Mouse (Mus musculus) heart, embryonic 16.5 days (tissue): ENCODE measurements around the gene Vps33a. TPM values are rescaled to one million over a fixed set of nuclear protein-coding genes. Genes with fewer than 3 reads are reported as not detected.

Experiments
- ATAC-seq: fragments of 200-750 bp; cut with Nextera tagmentation; replicated peaks from 2 replicates; pipeline ENCODE4 v1.8.0; 2017; ENCODE audit warnings: moderate number of reproducible peaks; ENCODE audit not compliant: insufficient read depth, low FRiP score; ENCODE audit errors: extremely low read depth
- H3K27ac ChIP-seq: fragments of 300-500 bp; sonication (generic); 2 replicates; pipeline ENCODE4 v1.5.1; 2014; ENCODE audit warnings: mild to moderate bottlenecking, low read length, control low read depth, moderate library complexity
- H3K27me3 ChIP-seq: fragments of 300-500 bp; sonication (generic); 2 replicates; pipeline ENCODE4 v1.6.1; 2014; ENCODE audit warnings: low read length, mixed read lengths; ENCODE audit not compliant: control insufficient read depth, insufficient read depth
- H3K36me3 ChIP-seq: fragments of 300-500 bp; sonication (generic); 2 replicates; pipeline ENCODE4 v1.6.1; 2014; ENCODE audit not compliant: control insufficient read depth, insufficient read depth
- H3K4me1 ChIP-seq: fragments of 300-500 bp; sonication (generic); 2 replicates; pipeline ENCODE4 v1.6.1; 2014; ENCODE audit warnings: low read length, mixed read lengths; ENCODE audit not compliant: control insufficient read depth, insufficient read depth
- H3K4me2 ChIP-seq: fragments of 300-500 bp; sonication (generic); 2 replicates; pipeline ENCODE4 v1.6.1; 2014; ENCODE audit warnings: low read depth, mild to moderate bottlenecking, control low read depth, low read length
- H3K4me3 ChIP-seq: fragments of 300-500 bp; sonication (generic); 2 replicates; pipeline ENCODE4 v1.5.1; 2014; ENCODE audit warnings: mild to moderate bottlenecking, control low read depth, low read length
- H3K9ac ChIP-seq: fragments of 300-500 bp; sonication (generic); 2 replicates; pipeline ENCODE4 v1.6.1; 2014; ENCODE audit warnings: low read length, control low read depth
- H3K9me3 ChIP-seq: fragments of 300-500 bp; sonication (generic); replicated peaks from 2 replicates; pipeline ENCODE4 v1.6.1; 2016; ENCODE audit warnings: low read length; ENCODE audit not compliant: control insufficient read depth
- WGBS: fragments of 180-500 bp; shearing (Covaris S2); extraction: QIAGEN DNeasy Blood & Tissue Kit; methylation state at CpG from one replicate; pipeline ENCODE4 v1.1.7; 2014; 5-methylcytosine and 5-hydroxymethylcytosine counted together
- polyA plus RNA-seq: library from polyadenylated mRNA; unstranded; fragments of >200 nt; fragmentation: Nextera tagmentation; extraction: Ambion mirVana; gene quantifications from 2 replicates; pipeline ENCODE4 v1.2.1, GENCODE M21; 2015

Gene Vps33a
- polyA plus RNA-seq, result 21.5 and 26.3 TPM in 2 replicates

GRCm38 (mm10) chr5:123572357-123573186, at the start of gene Vps33a:
Gene Vps33a, minus strand, starts transcription at chr5:123573038.
- Histone ChIP-seq H3K36me3 (peaks cover 18% of the 10 kb centered on the region), H3K4me3 (peak within 1 kb of the TSS; percentile 98), H3K27ac (peak within 1 kb of the TSS; percentile 64), H3K27me3 (no peaks in the 10 kb centered on the region), H3K9ac (peak within 1 kb of the TSS; percentile 93), H3K9me3 (no peaks in the 10 kb centered on the region), H3K4me2 (peak within 1 kb of the TSS; percentile 98), H3K4me1 (peaks cover 7% of the 10 kb centered on the region)
- under 1% methylated on average over 54 of the region's 54 CpGs for WGBS
- ATAC-seq, result peak; percentile 90

GRCm38 (mm10) chr5:123622421-123622820, 49.6 kb upstream of the Vps33a start:
- no peak for ATAC-seq
- Histone ChIP-seq H3K27ac (no peak overlapping the region), H3K9me3 (no peaks in the 10 kb centered on the region; the same call in 1 of the 2 replicates), H3K36me3 (peaks cover 42% of the 10 kb centered on the region), H3K4me2 (no peak overlapping the region), H3K9ac (no peak overlapping the region), H3K4me1 (no peaks in the 10 kb centered on the region), H3K27me3 (no peaks in the 10 kb centered on the region), H3K4me3 (no peak overlapping the region)
- 81% methylated on average over 13 of the region's 13 CpGs for WGBS

GRCm38 (mm10) chr5:123618558-123618957, 45.7 kb upstream of the Vps33a start:
- Histone ChIP-seq H3K27ac (no peak overlapping the region), H3K27me3 (no peaks in the 10 kb centered on the region), H3K4me2 (no peak overlapping the region), H3K36me3 (peaks cover 54% of the 10 kb centered on the region), H3K9ac (no peak overlapping the region), H3K4me1 (no peaks in the 10 kb centered on the region), H3K9me3 (no peaks in the 10 kb centered on the region), H3K4me3 (no peak overlapping the region)
- 75% methylated on average over 2 of the region's 2 CpGs for WGBS
- ATAC-seq, result no peak

- Histone ChIP-seq H3K27me3 (no peaks in the 10 kb centered on the region), H3K4me3 (no peak overlapping the region), H3K27ac (no peak overlapping the region), H3K4me1 (0 out of 2 replicates have a peak, but pooled peaks cover 2% of the 10 kb centered on the region), H3K9ac (no peak overlapping the region), H3K4me2 (no peak overlapping the region), H3K9me3 (no peaks in the 10 kb centered on the region), H3K36me3 (peaks cover 57% of the 10 kb centered on the region)
- WGBS, result 90% methylated on average over 24 of the region's 24 CpGs
- no peak for ATAC-seq
Measured at GRCm38 (mm10) chr5:123614246-123614645, 41.4 kb upstream of the Vps33a start.

GRCm38 (mm10) chr5:123609843-123610242, 37.0 kb upstream of the Vps33a start:
- Histone ChIP-seq H3K27ac (no peak overlapping the region), H3K9ac (no peak overlapping the region), H3K4me2 (no peak overlapping the region), H3K27me3 (no peaks in the 10 kb centered on the region), H3K36me3 (peaks cover 50% of the 10 kb centered on the region), H3K4me3 (no peak overlapping the region), H3K9me3 (no peaks in the 10 kb centered on the region), H3K4me1 (peaks cover 7% of the 10 kb centered on the region; the same call in 1 of the 2 replicates)
- WGBS, result 25% methylated on average over 4 of the region's 4 CpGs
- ATAC-seq, result no peak

GRCm38 (mm10) chr5:123609416-123609815, 36.6 kb upstream of the Vps33a start:
- H3K27me3 ChIP-seq, result no peaks in the 10 kb centered on the region
- 87% methylated on average over 7 of the region's 7 CpGs for WGBS
- H3K4me1 ChIP-seq, result peaks cover 10% of the 10 kb centered on the region; the same call in 1 of the 2 replicates
- H3K4me2 ChIP-seq, result no peak overlapping the region
- H3K4me3 ChIP-seq, result no peak overlapping the region
- no peak overlapping the region for H3K9ac ChIP-seq
- H3K27ac ChIP-seq, result no peak overlapping the region
- ATAC-seq, result no peak
- no peaks in the 10 kb centered on the region for H3K9me3 ChIP-seq
- H3K36me3 ChIP-seq, result peaks cover 46% of the 10 kb centered on the region

GRCm38 (mm10) chr5:123607211-123607669, 34.4 kb upstream of the Vps33a start:
- no peak overlapping the region for H3K4me3 ChIP-seq
- 49% methylated on average over 3 of the region's 3 CpGs for WGBS
- peak overlapping the region; percentile 68 for H3K27ac ChIP-seq
- peaks cover 16% of the 10 kb centered on the region for H3K4me1 ChIP-seq
- 0 out of 2 replicates have a peak, but pooled peaks have one; percentile 32 for ATAC-seq
- no peaks in the 10 kb centered on the region for H3K9me3 ChIP-seq
- no peaks in the 10 kb centered on the region for H3K27me3 ChIP-seq
- no peak overlapping the region for H3K9ac ChIP-seq
- H3K4me2 ChIP-seq, result no peak overlapping the region
- peaks cover 31% of the 10 kb centered on the region for H3K36me3 ChIP-seq

- no peak overlapping the region for H3K4me2 ChIP-seq
- WGBS, result 27% methylated on average over 11 of the region's 11 CpGs
- H3K9ac ChIP-seq, result no peak overlapping the region
- no peak overlapping the region for H3K27ac ChIP-seq
- H3K4me1 ChIP-seq, result peaks cover 14% of the 10 kb centered on the region
- H3K4me3 ChIP-seq, result no peak overlapping the region
- no peaks in the 10 kb centered on the region for H3K27me3 ChIP-seq
- ATAC-seq, result 0 out of 2 replicates have a peak, but pooled peaks have one; percentile 39
- peaks cover 30% of the 10 kb centered on the region for H3K36me3 ChIP-seq
- H3K9me3 ChIP-seq, result no peaks in the 10 kb centered on the region
Measured at GRCm38 (mm10) chr5:123603496-123603895, 30.7 kb upstream of the Vps33a start.

- WGBS, result 76% methylated on average over 6 of the region's 6 CpGs
- Histone ChIP-seq H3K27ac (no peak overlapping the region), H3K4me3 (no peak overlapping the region), H3K4me1 (peaks cover 15% of the 10 kb centered on the region), H3K9me3 (no peaks in the 10 kb centered on the region), H3K27me3 (no peaks in the 10 kb centered on the region), H3K9ac (no peak overlapping the region), H3K4me2 (no peak overlapping the region), H3K36me3 (peaks cover 26% of the 10 kb centered on the region)
- no peak for ATAC-seq
Measured at GRCm38 (mm10) chr5:123602174-123602573, 29.3 kb upstream of the Vps33a start.
